Mouse (Mus musculus) embryonic fibroblast, embryonic 13.5 days (primary cell): ENCODE results near the gene Slc38a4. TPM values are rescaled to one million over a fixed set of nuclear protein-coding genes. Genes with fewer than 3 reads are reported as not detected.

Experiments
- H3K27ac ChIP-seq: 2 replicates; pipeline ENCODE4 v1.5.1; 2012; ENCODE audit warnings: low read length, control low read depth, inconsistent platforms; ENCODE audit not compliant: insufficient read depth
- H3K4me1 ChIP-seq: 2 replicates; pipeline ENCODE4 v1.6.1; 2011; ENCODE audit warnings: low read length; ENCODE audit not compliant: control insufficient read depth, insufficient read depth
- H3K4me3 ChIP-seq: 2 replicates; pipeline ENCODE4 v1.5.1; 2011; ENCODE audit warnings: mild to moderate bottlenecking, control low read depth, low read length; ENCODE audit not compliant: insufficient read depth
- CTCF ChIP-seq: IDR thresholded peaks from 2 replicates; pipeline ENCODE4 v1.5.1; 2011; ENCODE audit warnings: mild to moderate bottlenecking, control low read depth, low read length, moderate library complexity, borderline replicate concordance; ENCODE audit not compliant: insufficient read depth
- POLR2A ChIP-seq: IDR thresholded peaks from 2 replicates; pipeline ENCODE4 v1.6.1; 2011; ENCODE audit warnings: low read depth, mild to moderate bottlenecking, control low read depth, low read length, moderate library complexity
- polyA plus RNA-seq: library from polyadenylated mRNA; stranded (reverse); fragments of >200 nt; gene quantifications from 2 replicates; pipeline ENCODE4 v1.2.4, GENCODE M21; 2011; ENCODE audit warnings: low read depth; ENCODE audit not compliant: missing spikeins, insufficient read length

The Slc38a4 gene
- polyA plus RNA-seq, 1 experiment: 93.6 TPM

DNA sequence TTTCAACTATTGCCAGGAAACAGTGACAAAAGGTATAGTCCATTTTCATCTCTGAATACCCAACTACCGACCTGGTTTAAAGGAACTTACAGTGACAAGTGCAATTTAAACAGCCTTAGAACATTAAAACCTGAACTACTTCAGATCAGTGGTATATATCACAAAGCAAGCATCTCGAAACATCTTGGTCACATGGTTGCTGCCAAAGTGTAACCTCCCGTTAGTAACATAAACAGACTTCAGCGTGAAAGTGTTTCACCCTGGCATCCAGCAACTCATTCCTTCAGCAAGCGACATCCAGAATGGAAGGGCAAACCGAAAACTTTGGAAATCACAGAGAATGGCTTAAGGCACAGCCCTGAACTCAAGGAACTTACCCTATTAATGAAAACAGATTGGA, 29.1 kb downstream of the Slc38a4 start:
- H3K4me3 ChIP-seq: no peak overlapping the region
- H3K4me1 ChIP-seq: no peaks in the 10 kb centered on the region
- TF ChIP-seq POLR2A (no peak), CTCF (no peak)
- no peak overlapping the region for H3K27ac ChIP-seq

- TF ChIP-seq POLR2A: no peak
- no peak for TF ChIP-seq CTCF
- H3K27ac ChIP-seq: no peak overlapping the region
Observed at GRCm38 (mm10) chr15:97022764-97023163, 33.0 kb downstream of the Slc38a4 start.

DNA sequence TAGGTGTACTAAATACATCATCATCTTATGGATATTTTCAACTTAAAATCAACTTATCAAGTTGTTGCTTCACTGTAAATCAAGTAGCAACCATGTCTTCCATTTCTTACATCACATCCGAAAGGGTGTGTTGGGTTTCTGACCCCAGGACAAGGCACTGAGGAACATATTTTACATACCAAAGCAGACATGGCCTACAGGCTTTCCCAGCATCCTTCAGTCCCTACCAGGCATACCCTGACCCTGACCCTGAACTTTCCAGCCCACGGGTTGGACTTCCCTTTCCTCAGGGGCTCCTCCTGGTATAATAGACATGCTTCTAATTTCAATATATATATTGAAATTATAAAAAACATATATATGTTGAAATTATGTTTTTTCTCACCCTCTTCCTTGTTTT, 33.5 kb downstream of the Slc38a4 start:
- TF ChIP-seq CTCF: no peak
- TF ChIP-seq POLR2A: no peak
- no peak overlapping the region for H3K27ac ChIP-seq
- H3K4me3 ChIP-seq: no peak overlapping the region
- no peaks in the 10 kb centered on the region; the same call in 1 of the 2 replicates for H3K4me1 ChIP-seq

More at GRCm38 (mm10) chr15:97022764-97023163, 33.0 kb downstream of the Slc38a4 start:
- Histone ChIP-seq H3K4me3 (no peak overlapping the region), H3K4me1 (no peaks in the 10 kb centered on the region; the same call in 1 of the 2 replicates)

DNA sequence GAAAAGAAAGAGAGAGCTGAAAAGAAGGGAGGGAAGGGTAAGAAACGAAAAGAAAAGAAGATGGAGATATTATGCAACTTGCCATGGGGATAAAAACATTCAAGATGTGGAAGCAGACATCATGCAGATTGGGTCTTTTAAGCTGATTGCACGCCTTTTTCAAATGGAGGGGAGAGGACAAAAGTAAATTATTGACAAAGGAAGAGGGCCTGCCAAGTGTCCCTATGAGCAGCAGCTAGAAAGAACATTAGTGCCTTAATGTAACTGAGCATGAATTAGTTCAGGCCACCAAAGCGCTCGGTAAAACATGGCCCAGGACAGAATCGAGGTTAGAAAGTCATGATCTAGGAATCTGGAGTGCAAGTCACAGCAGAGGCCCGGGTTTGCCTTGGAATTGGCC, 35.5 kb downstream of the Slc38a4 start:
- Histone ChIP-seq H3K4me1 (no peaks in the 10 kb centered on the region; the same call in 1 of the 2 replicates), H3K27ac (no peak overlapping the region), H3K4me3 (no peak overlapping the region)
- TF ChIP-seq POLR2A: no peak
- no peak for TF ChIP-seq CTCF

- no peak overlapping the region for H3K4me3 ChIP-seq
- no peak for TF ChIP-seq POLR2A
- TF ChIP-seq CTCF: no peak
- no peaks in the 10 kb centered on the region; the same call in 1 of the 2 replicates for H3K4me1 ChIP-seq
- H3K27ac ChIP-seq: no peak overlapping the region
Observed at GRCm38 (mm10) chr15:97019323-97019722, 36.4 kb downstream of the Slc38a4 start.

DNA sequence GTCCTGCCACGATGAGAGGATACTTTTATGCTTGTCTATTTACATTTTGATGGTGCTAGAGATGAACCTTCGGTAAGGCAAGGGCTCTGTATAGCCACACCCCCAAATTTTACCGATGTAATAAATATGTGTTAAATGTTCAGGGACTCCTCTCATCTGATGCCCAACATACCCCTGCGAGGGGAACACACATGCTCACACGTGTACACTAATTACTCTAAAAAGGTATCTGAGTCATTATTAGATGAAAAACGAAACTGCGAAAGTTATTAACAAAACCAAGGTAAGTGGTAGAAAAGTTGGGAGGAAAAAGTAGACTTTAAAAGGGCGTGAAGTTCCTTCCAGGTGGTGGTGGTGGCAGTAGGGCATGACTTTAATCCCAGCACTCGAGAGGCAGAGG, 38.6 kb downstream of the Slc38a4 start:
- Histone ChIP-seq H3K4me1 (no peaks in the 10 kb centered on the region; the same call in 1 of the 2 replicates), H3K4me3 (no peak overlapping the region), H3K27ac (no peak overlapping the region)
- TF ChIP-seq CTCF (no peak), POLR2A (no peak)

DNA sequence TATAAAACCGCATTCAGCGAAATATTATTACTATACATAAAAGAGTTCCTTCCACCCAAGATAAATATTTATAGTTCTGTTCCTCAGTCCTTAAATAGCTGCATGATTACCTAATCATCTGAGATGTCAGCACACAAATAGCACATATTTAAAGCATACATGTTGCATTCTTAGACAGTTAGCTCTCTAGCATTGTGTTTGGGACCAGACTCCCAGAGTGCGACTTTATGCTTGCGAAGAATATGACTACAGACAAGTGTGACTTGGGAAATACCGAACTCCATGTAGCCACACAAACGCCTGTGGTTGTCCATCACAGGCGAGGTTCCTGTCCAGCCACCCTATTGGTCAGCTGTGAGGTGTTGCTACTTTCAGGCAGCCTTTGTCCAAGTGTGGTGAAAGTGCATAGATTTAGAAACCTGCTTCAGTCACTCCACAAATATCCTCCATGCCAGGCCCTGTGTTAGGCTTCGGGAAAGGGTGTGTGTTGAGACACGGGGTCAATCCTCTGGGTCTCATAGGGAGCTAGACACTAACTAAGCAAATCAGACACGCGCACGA, 40.6 kb downstream of the Slc38a4 start:
- Histone ChIP-seq H3K27ac (no peak overlapping the region), H3K4me3 (no peak overlapping the region), H3K4me1 (no peaks in the 10 kb centered on the region)
- TF ChIP-seq CTCF: no peak
- TF ChIP-seq POLR2A: no peak

GRCm38 (mm10) chr15:97011599-97012372, 44.0 kb downstream of the Slc38a4 start:
- peaks cover 13% of the 10 kb centered on the region for H3K4me1 ChIP-seq
- H3K4me3 ChIP-seq: no peak overlapping the region
- TF ChIP-seq POLR2A (no peak), CTCF (no peak)
- H3K27ac ChIP-seq: no peak overlapping the region

DNA sequence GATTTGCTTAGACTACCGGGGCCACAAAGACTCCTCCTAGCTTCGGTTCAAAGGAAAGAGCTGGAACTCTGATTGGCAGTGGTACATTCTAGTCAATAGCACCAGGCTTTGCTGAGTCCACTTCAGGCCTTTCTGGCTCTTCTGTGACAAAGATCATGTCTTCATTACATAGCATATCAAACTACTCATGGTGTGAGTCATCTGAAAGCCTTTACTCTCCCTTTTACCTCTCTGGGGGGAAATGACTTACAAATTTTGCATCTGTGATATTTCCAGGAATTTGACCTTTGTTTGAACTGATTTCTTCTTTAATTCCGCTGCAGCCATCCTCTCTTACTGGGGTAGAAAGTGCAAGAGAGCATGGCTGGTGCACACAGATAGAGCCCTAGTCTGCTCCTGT, 46.5 kb downstream of the Slc38a4 start:
- no peak for TF ChIP-seq CTCF
- no peak for TF ChIP-seq POLR2A
- Histone ChIP-seq H3K4me3 (no peak overlapping the region), H3K4me1 (peaks cover 18% of the 10 kb centered on the region), H3K27ac (no peak overlapping the region)

- no peak for TF ChIP-seq CTCF
- TF ChIP-seq POLR2A: no peak
Observed at GRCm38 (mm10) chr15:97005631-97006234, 50.0 kb downstream of the Slc38a4 start.

GRCm38 (mm10) chr15:97004525-97004867, 51.3 kb downstream of the Slc38a4 start:
- no peak overlapping the region for H3K4me3 ChIP-seq
- peak overlapping the region; percentile 39 for H3K27ac ChIP-seq
- H3K4me1 ChIP-seq: peaks cover 38% of the 10 kb centered on the region
- TF ChIP-seq CTCF (no peak), POLR2A (no peak)

More at GRCm38 (mm10) chr15:97005631-97006234, 50.0 kb downstream of the Slc38a4 start:
- Histone ChIP-seq H3K4me1 (peaks cover 36% of the 10 kb centered on the region), H3K27ac (no peak overlapping the region), H3K4me3 (no peak overlapping the region)
